Mouse (Mus musculus) heart, postnatal 0 days (tissue): ENCODE measurements around the gene Med13. TPM values are rescaled to one million over a fixed set of nuclear protein-coding genes. Genes with fewer than 3 reads are reported as not detected.

Experiments
- ATAC-seq: fragments of 200-750 bp; cut with Nextera tagmentation; 2 replicates; pipeline ENCODE4 v1.8.0; 2017; ENCODE audit warnings: low read depth, moderate number of reproducible peaks, moderate library complexity; ENCODE audit not compliant: insufficient read depth
- DNase-seq: peaks from one replicate; pipeline ENCODE4 v3.0.0-alpha.2; 2016; ENCODE audit warnings: low spot score
- H3K27ac ChIP-seq: fragments of 300-500 bp; sonication (generic); 2 replicates; pipeline ENCODE4 v1.5.1; 2014; ENCODE audit warnings: low read depth, mild to moderate bottlenecking
- H3K27me3 ChIP-seq: fragments of 300-500 bp; sonication (generic); 2 replicates; pipeline ENCODE4 v1.6.1; 2014; ENCODE audit warnings: low read length, mixed read lengths; ENCODE audit not compliant: control insufficient read depth, insufficient read depth
- H3K36me3 ChIP-seq: fragments of 300-500 bp; sonication (generic); replicated peaks from 2 replicates; pipeline ENCODE4 v1.6.1; 2014; ENCODE audit warnings: low read length, mixed read lengths; ENCODE audit not compliant: control insufficient read depth, insufficient read depth
- H3K4me1 ChIP-seq: fragments of 300-500 bp; sonication (generic); 2 replicates; pipeline ENCODE4 v1.6.1; 2014; ENCODE audit warnings: antibody characterized with exemption; ENCODE audit not compliant: control insufficient read depth, insufficient read depth
- H3K4me2 ChIP-seq: fragments of 300-500 bp; sonication (generic); 2 replicates; pipeline ENCODE4 v1.6.1; 2014; ENCODE audit warnings: low read depth, mild to moderate bottlenecking, low read length, moderate library complexity
- H3K4me3 ChIP-seq: fragments of 300-500 bp; sonication (generic); 2 replicates; pipeline ENCODE4 v1.5.1; 2014; ENCODE audit warnings: low read depth, low read length
- H3K9ac ChIP-seq: fragments of 300-500 bp; sonication (generic); replicated peaks from 2 replicates; pipeline ENCODE4 v1.6.1; 2014; ENCODE audit warnings: low read depth, low read length, mixed read lengths
- H3K9me3 ChIP-seq: fragments of 300-500 bp; sonication (generic); replicated peaks from 2 replicates; pipeline ENCODE4 v1.6.1; 2016; ENCODE audit warnings: low read length; ENCODE audit not compliant: control insufficient read depth
- CTCF ChIP-seq: IDR thresholded peaks from 2 replicates; pipeline ENCODE4 v1.5.1; 2016; ENCODE audit warnings: antibody characterized with exemption, control low read depth, low read depth
- EP300 ChIP-seq: IDR thresholded peaks from 2 replicates; pipeline ENCODE4 v1.6.1; 2016; ENCODE audit warnings: antibody characterized with exemption, low read depth
- WGBS: fragments of 180-500 bp; shearing (Covaris S2); extraction: QIAGEN DNeasy Blood & Tissue Kit; methylation state at CpG from one replicate; pipeline ENCODE4 v1.1.7; 2014; 5-methylcytosine and 5-hydroxymethylcytosine counted together
- polyA plus RNA-seq: library from polyadenylated mRNA; unstranded; fragments of >200 nt; fragmentation: Nextera tagmentation; extraction: Ambion mirVana; gene quantifications from 2 replicates; pipeline ENCODE4 v1.2.1, GENCODE M21; 2015
- total RNA-seq: library from RNA; depleted of rRNA; stranded (reverse); fragments of >200 nt; gene quantifications from 2 replicates; pipeline ENCODE4 v1.2.3, GENCODE M21; 2014; ENCODE audit warnings: low replicate concordance; rRNA removed

The Med13 gene
- total and polyA plus RNA-seq, 2 experiments from 2014 or later: 3.7 to 26.3 TPM

- H3K36me3 ChIP-seq: peaks cover 49% of the 10 kb centered on the region
These were observed 130.7 kb downstream of the Med13 start for GRCm38 (mm10) chr11:86226646-86227180.

GRCm38 (mm10) chr11:86225761-86226160 lies 131.6 kb downstream of the Med13 start:
- Histone ChIP-seq H3K4me3 (no peak overlapping the region), H3K27ac (no peak overlapping the region), H3K36me3 (peaks cover 43% of the 10 kb centered on the region), H3K27me3 (no peaks in the 10 kb centered on the region), H3K9me3 (no peaks in the 10 kb centered on the region), H3K4me2 (no peak overlapping the region), H3K4me1 (no peaks in the 10 kb centered on the region), H3K9ac (no peak overlapping the region)
- no peak for DNase-seq
- TF ChIP-seq CTCF: no peak
- ATAC-seq: no peak
- WGBS: 87% methylated on average over 4 of the region's 4 CpGs

More at GRCm38 (mm10) chr11:86226646-86227180, 130.7 kb downstream of the Med13 start:
- Histone ChIP-seq H3K27me3 (no peaks in the 10 kb centered on the region), H3K9me3 (no peaks in the 10 kb centered on the region), H3K27ac (no peak overlapping the region), H3K9ac (no peak overlapping the region), H3K4me2 (no peak overlapping the region), H3K4me1 (no peaks in the 10 kb centered on the region), H3K4me3 (no peak overlapping the region)
- TF ChIP-seq EP300 (no peak), CTCF (no peak)
- DNase-seq (no peak), ATAC-seq (no peak)
- 84% methylated on average over 8 of the region's 8 CpGs for WGBS

Other genes starting within 250 kb of the Med13 start
- gene Brip1, start 156.4 kb downstream of the Med13 start, total RNA-seq: 0.31 and 3.3 TPM in 2 replicates
- 2.0 and 2.2 TPM in 2 replicates for gene Brip1, start 156.4 kb downstream of the Med13 start, polyA plus RNA-seq
- 6.3 and 11.8 TPM in 2 replicates for gene Ints2, start 100.0 kb downstream of the Med13 start, total RNA-seq
- gene Ints2, start 100.0 kb downstream of the Med13 start, polyA plus RNA-seq: 3.1 and 4.1 TPM in 2 replicates
- gene Rnft1, start 127.1 kb upstream of the Med13 start, total RNA-seq: 9.1 and 26.9 TPM in 2 replicates
- gene Rnft1, start 127.1 kb upstream of the Med13 start, polyA plus RNA-seq: 31.3 and 31.4 TPM in 2 replicates
- gene Rps6kb1, start 187.2 kb upstream of the Med13 start, total RNA-seq: 10.5 and 13.2 TPM in 2 replicates
- 32.7 and 37.1 TPM in 2 replicates for gene Rps6kb1, start 187.2 kb upstream of the Med13 start, polyA plus RNA-seq
- gene Tubd1, start 187.4 kb upstream of the Med13 start, total RNA-seq: 2.5 and 16.6 TPM in 2 replicates
- gene Tubd1, start 187.4 kb upstream of the Med13 start, polyA plus RNA-seq: 8.0 and 10.6 TPM in 2 replicates